Mouse (Mus musculus): ENCODE results near the gene Sult1a1.

DNA sequence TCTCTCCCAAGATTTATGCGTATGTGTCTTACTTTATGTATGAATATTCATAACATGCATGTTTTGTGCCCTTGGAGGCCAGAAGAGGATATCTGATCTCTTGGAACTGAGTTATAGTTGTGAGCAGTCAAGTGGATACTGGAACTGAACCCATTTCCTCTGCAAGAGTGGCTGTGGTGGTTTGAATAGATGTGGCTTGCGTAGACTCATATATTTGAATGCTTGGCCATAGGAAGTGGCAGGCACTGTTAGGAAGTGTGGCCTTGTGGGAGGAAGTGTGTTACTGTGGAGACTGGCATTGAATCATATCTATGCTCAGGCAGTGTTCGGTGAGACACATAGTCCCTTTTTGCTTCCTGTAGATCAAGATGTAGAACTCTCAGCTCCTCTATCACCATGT, 20.5 kb downstream of the Sult1a1 start:
- TF ChIP-seq FLI1 (IDR thresholded peaks at IDR 0.05; ENCODE audit: low read length) (0 out of 2 replicates have a peak, but pooled peaks have one; percentile 36), GATA1 (IDR thresholded peaks at IDR 0.05; ENCODE audit: borderline replicate concordance, low read length) (no peak; the same call in 2 of the 3 replicates)
